Mouse (Mus musculus) myocyte (in vitro differentiated cells): Measurements from ENCODE around the gene Tubgcp6.

Source experiments
- CEBPB ChIP-seq: IDR thresholded peaks from 2 replicates; pipeline ENCODE4 v1.6.1; 2011; ENCODE audit warnings: mild to moderate bottlenecking, moderate library complexity; ENCODE audit not compliant: poor library complexity, insufficient read depth, severe bottlenecking
- E2F4 ChIP-seq: IDR thresholded peaks from one replicate; pipeline ENCODE4 v1.6.1; 2011; ENCODE audit warnings: mild to moderate bottlenecking, control low read depth, moderate library complexity; ENCODE audit not compliant: insufficient read depth
- MAX ChIP-seq: IDR thresholded peaks from one replicate; pipeline ENCODE4 v1.6.1; 2011; ENCODE audit warnings: low read depth, mild to moderate bottlenecking, control low read depth
- MYOG ChIP-seq, 3 experiments: IDR thresholded peaks; one replicate each; pipeline ENCODE4 v1.6.1; 2011; ENCODE audit warnings: control low read depth in 2 of 3, low read depth in 2 of 3, mild to moderate bottlenecking in 2 of 3; ENCODE audit not compliant: insufficient read length in 2 of 3, control insufficient read depth in 1 of 3, insufficient read depth in 1 of 3
- POLR2A ChIP-seq: IDR thresholded peaks from one replicate; pipeline ENCODE4 v1.6.1; 2011; ENCODE audit warnings: low read depth, mild to moderate bottlenecking, control low read depth, moderate library complexity; ENCODE audit not compliant: insufficient read length
- POLR2AphosphoS2 ChIP-seq: IDR thresholded peaks from one replicate; pipeline ENCODE4 v1.6.1; 2011; ENCODE audit warnings: low read depth, control low read depth; ENCODE audit not compliant: insufficient read length
- SRF ChIP-seq: IDR thresholded peaks from one replicate; pipeline ENCODE4 v1.6.1; 2011; ENCODE audit warnings: low read depth; ENCODE audit not compliant: control insufficient read depth, insufficient read length
- TCF12 ChIP-seq: IDR thresholded peaks from one replicate; pipeline ENCODE4 v1.6.1; 2011; ENCODE audit warnings: mild to moderate bottlenecking, control low read depth; ENCODE audit not compliant: poor library complexity, insufficient read depth, severe bottlenecking
- USF1 ChIP-seq: IDR thresholded peaks from one replicate; pipeline ENCODE4 v1.6.1; 2011; ENCODE audit warnings: low read depth, mild to moderate bottlenecking, control low read depth, moderate library complexity

- TF ChIP-seq CEBPB (no peak), MAX (no peak), POLR2AphosphoS2 (no peak), POLR2A (no peak), MYOG (IDR thresholded peaks at IDR 0.05; ENCODE audit: control insufficient read depth in 1 of 3, insufficient read depth in 1 of 3, insufficient read length in 2 of 3, low read depth in 2 of 3) (no peak), E2F4 (no peak), USF1 (no peak), TCF12 (no peak), SRF (no peak)
Observed at GRCm38 (mm10) chr15:89148496-89149270, 25.8 kb upstream of the Tubgcp6 start.
